Mouse (Mus musculus): ENCODE measurements at regions not wholly inside any gene's neighbourhood (a gene's known extent, or its start where the extent isn't known, plus 50 kb on each side); places are given as distances from the start of the nearest gene placed in this dataset.

DNA sequence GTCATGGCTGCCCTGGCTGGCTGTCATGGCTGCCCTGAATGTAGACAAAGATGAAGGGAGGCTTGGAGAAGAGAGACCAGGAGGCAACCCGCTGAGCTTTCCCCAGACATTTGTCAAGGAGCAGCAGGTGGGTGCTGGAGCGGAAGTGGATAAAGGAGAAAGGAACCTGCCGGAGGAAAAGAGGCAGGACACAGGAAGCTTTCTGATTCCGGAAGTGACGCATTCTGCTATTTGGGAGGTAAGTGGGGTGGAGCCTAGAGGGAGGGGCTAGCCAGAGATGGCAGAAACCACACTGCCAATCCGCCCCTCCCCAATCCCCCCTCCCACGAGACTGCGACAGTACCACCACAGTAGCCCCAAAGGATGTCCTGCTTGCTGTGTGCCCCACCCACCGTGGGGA lies 80.1 kb downstream of the Gm572 start:
- no peaks in the 10 kb centered on the region for H3K9me3 ChIP-seq (replicated peaks; ENCODE audit: control insufficient read depth, low read length, poor library complexity, severe bottlenecking)
- no peaks in the 10 kb centered on the region for H3K27me3 ChIP-seq (ENCODE audit: control insufficient read depth, insufficient read depth, low read depth, low read length)
- H3K27ac ChIP-seq (ENCODE audit: low read length) = no peak overlapping the region
- no peak for ATAC-seq
- no peak overlapping the region for H3K4me2 ChIP-seq (ENCODE audit: low read length)
- 74% methylated on average over 9 of the region's 9 CpGs for WGBS
- peaks cover 4% of the 10 kb centered on the region for H3K4me1 ChIP-seq (ENCODE audit: control insufficient read depth, insufficient read depth, low read length)
- H3K4me3 ChIP-seq (ENCODE audit: low read depth, low read length) = no peak overlapping the region
- no peaks in the 10 kb centered on the region for H3K36me3 ChIP-seq (ENCODE audit: control insufficient read depth, insufficient read depth, low read length)
- no peak overlapping the region for H3K9ac ChIP-seq (ENCODE audit: low read depth, low read length)

- H3K4me3 ChIP-seq (ENCODE audit: low read depth, low read length) = peak overlapping the region; percentile 29
- no peaks in the 10 kb centered on the region for H3K9me3 ChIP-seq (replicated peaks; ENCODE audit: control insufficient read depth, low read length, poor library complexity, severe bottlenecking)
- no peaks in the 10 kb centered on the region for H3K27me3 ChIP-seq (ENCODE audit: control insufficient read depth, insufficient read depth, low read depth, low read length)
- no peaks in the 10 kb centered on the region for H3K36me3 ChIP-seq (ENCODE audit: control insufficient read depth, insufficient read depth, low read length)
- ATAC-seq = no peak
- H3K4me2 ChIP-seq (ENCODE audit: low read length) = peak overlapping the region; percentile 63
- 5% methylated on average over 37 of the region's 39 CpGs for WGBS
- H3K4me1 ChIP-seq (ENCODE audit: control insufficient read depth, insufficient read depth, low read length) = peaks cover 4% of the 10 kb centered on the region
- no peak overlapping the region for H3K27ac ChIP-seq (ENCODE audit: low read length)
- peak overlapping the region; percentile 59 for H3K9ac ChIP-seq (ENCODE audit: low read depth, low read length)
These were observed 80.1 kb upstream of the Casz1 start for GRCm38 (mm10) chr4:148723934-148724719.

DNA sequence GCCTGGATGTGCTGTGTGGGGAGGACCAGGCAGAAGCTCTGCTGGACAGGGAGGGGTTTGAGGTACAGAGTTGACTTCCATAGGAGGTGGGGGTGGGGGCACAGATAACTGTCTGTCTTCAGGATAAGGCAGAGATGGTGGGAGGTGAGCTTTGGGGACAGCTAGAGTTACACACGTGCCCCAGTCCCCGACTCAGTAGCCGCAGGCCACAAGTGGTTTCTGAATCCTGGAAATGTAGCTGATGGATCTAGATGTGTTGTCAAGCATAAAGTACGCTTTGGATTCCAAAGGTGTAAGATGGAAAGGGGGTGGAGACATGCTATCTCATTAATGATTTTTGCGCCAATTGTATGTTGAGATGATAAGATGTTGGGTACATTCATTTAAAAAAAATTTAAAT lies 75.4 kb upstream of the Casz1 start:
- H3K9me3 ChIP-seq (replicated peaks; ENCODE audit: control insufficient read depth, low read length, poor library complexity, severe bottlenecking) = no peaks in the 10 kb centered on the region
- WGBS = 96% methylated on average over 5 of the region's 5 CpGs
- H3K4me1 ChIP-seq (ENCODE audit: control insufficient read depth, insufficient read depth, low read length) = peaks cover 4% of the 10 kb centered on the region
- no peak overlapping the region for H3K27ac ChIP-seq (ENCODE audit: low read length)
- ATAC-seq = no peak
- H3K27me3 ChIP-seq (ENCODE audit: control insufficient read depth, insufficient read depth, low read depth, low read length) = no peaks in the 10 kb centered on the region
- no peak overlapping the region for H3K4me3 ChIP-seq (ENCODE audit: low read depth, low read length)
- H3K4me2 ChIP-seq (ENCODE audit: low read length) = no peak overlapping the region
- H3K36me3 ChIP-seq (ENCODE audit: control insufficient read depth, insufficient read depth, low read length) = no peaks in the 10 kb centered on the region
- H3K9ac ChIP-seq (ENCODE audit: low read depth, low read length) = no peak overlapping the region

DNA sequence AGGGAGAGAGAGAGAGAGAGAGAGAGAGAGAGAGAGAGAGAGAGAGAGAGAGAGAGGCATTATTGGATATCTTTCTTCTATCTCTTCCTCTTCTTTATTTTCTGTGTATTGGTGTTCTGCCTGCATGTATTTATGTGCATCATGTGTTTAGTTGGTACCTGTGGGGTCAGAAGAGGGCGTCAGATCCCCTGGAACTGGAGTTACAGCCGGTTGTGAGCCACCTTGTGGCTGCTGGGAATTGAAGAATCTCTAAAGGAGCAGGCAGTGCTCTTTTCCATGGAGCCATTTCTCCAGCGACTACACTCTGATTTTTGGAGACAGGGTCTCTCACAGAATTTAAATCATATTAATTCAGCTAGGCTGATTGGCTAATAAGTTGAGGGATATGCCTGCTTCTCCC lies 72.6 kb upstream of the Casz1 start:
- Histone ChIP-seq H3K9ac (ENCODE audit: low read depth, low read length) (no peak overlapping the region), H3K4me2 (ENCODE audit: low read length) (no peak overlapping the region), H3K9me3 (replicated peaks; ENCODE audit: control insufficient read depth, low read length, poor library complexity, severe bottlenecking) (no peaks in the 10 kb centered on the region), H3K4me1 (ENCODE audit: control insufficient read depth, insufficient read depth, low read length) (no peaks in the 10 kb centered on the region), H3K27me3 (ENCODE audit: control insufficient read depth, insufficient read depth, low read depth, low read length) (no peaks in the 10 kb centered on the region), H3K4me3 (ENCODE audit: low read depth, low read length) (no peak overlapping the region), H3K27ac (ENCODE audit: low read length) (no peak overlapping the region), H3K36me3 (ENCODE audit: control insufficient read depth, insufficient read depth, low read length) (no peaks in the 10 kb centered on the region)
- ATAC-seq = no peak
- 58% methylated on average over 3 of the region's 3 CpGs for WGBS

- no peak overlapping the region for H3K27ac ChIP-seq (ENCODE audit: low read length)
- H3K9me3 ChIP-seq (replicated peaks; ENCODE audit: control insufficient read depth, low read length, poor library complexity, severe bottlenecking) = no peaks in the 10 kb centered on the region
- H3K4me1 ChIP-seq (ENCODE audit: control insufficient read depth, insufficient read depth, low read length) = no peaks in the 10 kb centered on the region
- H3K36me3 ChIP-seq (ENCODE audit: control insufficient read depth, insufficient read depth, low read length) = no peaks in the 10 kb centered on the region
- ATAC-seq = no peak
- 75% methylated on average over 9 of the region's 9 CpGs for WGBS
- H3K9ac ChIP-seq (ENCODE audit: low read depth, low read length) = no peak overlapping the region
- no peak overlapping the region for H3K4me2 ChIP-seq (ENCODE audit: low read length)
- H3K4me3 ChIP-seq (ENCODE audit: low read depth, low read length) = no peak overlapping the region
- peaks cover 3% of the 10 kb centered on the region for H3K27me3 ChIP-seq (ENCODE audit: control insufficient read depth, insufficient read depth, low read depth, low read length)
These were observed 70.2 kb upstream of the Casz1 start for GRCm38 (mm10) chr4:148734061-148734460.

DNA sequence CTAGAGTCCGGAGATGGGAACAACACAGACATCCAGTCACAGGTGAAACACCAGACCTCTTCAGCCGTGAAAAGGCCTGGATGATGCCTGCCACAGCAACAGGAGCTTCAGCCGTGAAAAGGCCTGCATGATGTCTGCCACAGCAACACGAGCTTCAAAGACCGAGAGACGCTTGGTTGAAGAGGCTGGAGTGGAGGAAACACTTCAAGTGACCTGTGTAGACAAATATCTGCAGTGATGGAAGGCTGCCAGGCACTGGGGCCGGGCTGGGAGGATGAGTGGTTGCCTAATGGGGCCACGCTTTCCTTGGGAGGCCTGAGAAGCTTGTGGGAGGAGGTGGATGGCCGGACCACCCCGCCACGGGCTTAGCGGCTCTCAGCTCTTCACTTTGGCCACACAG lies 69.7 kb upstream of the Casz1 start:
- no peak overlapping the region for H3K27ac ChIP-seq (ENCODE audit: low read length)

DNA sequence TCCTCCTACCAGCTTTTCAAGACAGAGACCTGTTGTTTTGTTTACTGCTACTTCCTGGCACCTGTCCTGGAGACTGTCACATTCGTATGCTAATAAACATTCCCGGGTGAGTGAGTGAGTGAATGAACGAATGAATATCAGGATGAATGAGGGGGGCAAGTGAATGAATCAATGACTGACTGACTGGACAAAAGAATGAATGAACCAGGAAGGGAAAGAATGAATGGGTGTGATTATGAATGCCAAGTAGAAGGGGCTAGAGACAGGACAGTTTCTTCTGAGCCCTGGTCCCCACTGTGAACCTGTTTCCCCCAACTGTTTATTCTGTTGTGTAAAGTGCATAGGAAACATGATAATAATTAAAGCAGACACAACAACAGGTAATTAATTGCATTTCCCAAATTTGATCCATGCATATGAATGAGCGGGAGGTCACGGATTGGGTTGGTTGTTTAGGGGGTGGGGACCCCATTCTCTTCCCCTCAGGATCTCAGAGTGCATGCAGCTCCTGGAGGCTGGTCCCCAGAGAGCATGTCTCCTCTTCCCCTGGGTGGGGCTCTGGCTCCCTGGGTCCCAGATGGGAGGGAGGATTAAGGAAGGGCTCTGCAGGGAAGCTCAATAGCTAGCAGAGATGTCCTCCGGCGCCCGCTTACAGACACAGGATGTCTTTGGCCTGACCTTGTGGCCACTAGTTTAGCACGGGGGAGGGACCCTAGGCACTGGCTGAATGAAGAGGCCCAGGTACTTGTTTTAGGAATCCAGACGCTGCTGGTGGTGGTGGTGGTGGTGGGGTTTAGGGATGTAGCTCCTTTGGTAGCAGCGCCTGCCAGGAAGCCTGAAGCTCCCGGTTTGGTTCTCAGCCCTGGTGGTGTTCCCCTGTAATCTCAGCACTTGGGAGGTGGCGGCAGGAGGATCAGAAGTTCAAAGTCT lies 65.4 kb upstream of the Casz1 start:
- Histone ChIP-seq H3K36me3 (ENCODE audit: control insufficient read depth, insufficient read depth, low read length) (no peaks in the 10 kb centered on the region), H3K27me3 (ENCODE audit: control insufficient read depth, insufficient read depth, low read depth, low read length) (peaks cover 7% of the 10 kb centered on the region), H3K4me3 (ENCODE audit: low read depth, low read length) (no peak overlapping the region), H3K4me1 (ENCODE audit: control insufficient read depth, insufficient read depth, low read length) (peaks cover 3% of the 10 kb centered on the region), H3K4me2 (ENCODE audit: low read length) (no peak overlapping the region), H3K9ac (ENCODE audit: low read depth, low read length) (no peak overlapping the region), H3K27ac (ENCODE audit: low read length) (no peak overlapping the region), H3K9me3 (replicated peaks; ENCODE audit: control insufficient read depth, low read length, poor library complexity, severe bottlenecking) (no peaks in the 10 kb centered on the region)
- WGBS = 29% methylated on average over 13 of the region's 13 CpGs
- ATAC-seq = no peak

More for the DNA sequence above, 69.7 kb upstream of the Casz1 start:
- no peak overlapping the region for H3K9ac ChIP-seq (ENCODE audit: low read depth, low read length)
- H3K36me3 ChIP-seq (ENCODE audit: control insufficient read depth, insufficient read depth, low read length) = no peaks in the 10 kb centered on the region
- no peak for ATAC-seq
- H3K4me1 ChIP-seq (ENCODE audit: control insufficient read depth, insufficient read depth, low read length) = no peaks in the 10 kb centered on the region
- no peaks in the 10 kb centered on the region for H3K9me3 ChIP-seq (replicated peaks; ENCODE audit: control insufficient read depth, low read length, poor library complexity, severe bottlenecking)
- no peak overlapping the region for H3K4me2 ChIP-seq (ENCODE audit: low read length)
- no peak overlapping the region for H3K4me3 ChIP-seq (ENCODE audit: low read depth, low read length)
- 60% methylated on average over 12 of the region's 12 CpGs for WGBS
- H3K27me3 ChIP-seq (ENCODE audit: control insufficient read depth, insufficient read depth, low read depth, low read length) = peaks cover 3% of the 10 kb centered on the region

- Histone ChIP-seq H3K27ac (ENCODE audit: low read length) (no peak overlapping the region), H3K4me2 (ENCODE audit: low read length) (peak overlapping the region; percentile 88), H3K36me3 (ENCODE audit: control insufficient read depth, insufficient read depth, low read length) (no peaks in the 10 kb centered on the region), H3K27me3 (ENCODE audit: control insufficient read depth, insufficient read depth, low read depth, low read length) (peaks cover 5% of the 10 kb centered on the region), H3K9me3 (replicated peaks; ENCODE audit: control insufficient read depth, low read length, poor library complexity, severe bottlenecking) (no peaks in the 10 kb centered on the region), H3K4me1 (ENCODE audit: control insufficient read depth, insufficient read depth, low read length) (peaks cover 11% of the 10 kb centered on the region), H3K4me3 (ENCODE audit: low read depth, low read length) (peak overlapping the region; percentile 51), H3K9ac (ENCODE audit: low read depth, low read length) (peak overlapping the region; percentile 74)
- peak; percentile 80 for ATAC-seq
- WGBS = 4% methylated on average over 49 of the region's 65 CpGs
These were observed 61.4 kb upstream of the Casz1 start for GRCm38 (mm10) chr4:148742549-148743413.
